Mouse (Mus musculus) forebrain, postnatal 0 days (tissue): ENCODE results near the gene Dis3l2. TPM values are rescaled to one million over a fixed set of nuclear protein-coding genes. Genes with fewer than 3 reads are reported as not detected.

Experiments
- ATAC-seq: fragments of 200-750 bp; cut with Nextera tagmentation; 2 replicates; pipeline ENCODE4 v1.8.0; 2017; ENCODE audit warnings: mild to moderate bottlenecking, moderate library complexity
- DNase-seq: peaks from one replicate; pipeline ENCODE4 v3.0.0-alpha.2; 2015
- H3K27ac ChIP-seq: fragments of 300-500 bp; sonication (generic); 2 replicates; pipeline ENCODE4 v1.5.1; 2014; ENCODE audit warnings: low read depth, mild to moderate bottlenecking, antibody characterized with exemption, low read length, moderate library complexity, mixed read lengths
- H3K27me3 ChIP-seq: fragments of 300-500 bp; sonication (generic); 2 replicates; pipeline ENCODE4 v1.6.1; 2014; ENCODE audit warnings: mild to moderate bottlenecking, low read length, mixed read lengths; ENCODE audit not compliant: insufficient read depth
- H3K36me3 ChIP-seq: fragments of 300-500 bp; sonication (generic); 2 replicates; pipeline ENCODE4 v1.6.1; 2014; ENCODE audit warnings: mild to moderate bottlenecking, moderate library complexity; ENCODE audit not compliant: insufficient read depth
- H3K4me1 ChIP-seq: fragments of 300-500 bp; sonication (generic); 2 replicates; pipeline ENCODE4 v1.6.1; 2014; ENCODE audit warnings: antibody characterized with exemption; ENCODE audit not compliant: insufficient read depth
- H3K4me2 ChIP-seq: fragments of 300-500 bp; sonication (generic); 2 replicates; pipeline ENCODE4 v1.6.1; 2014; ENCODE audit warnings: low read depth, mild to moderate bottlenecking, moderate library complexity
- H3K4me3 ChIP-seq: fragments of 300-500 bp; sonication (generic); 2 replicates; pipeline ENCODE4 v1.5.1; 2014; ENCODE audit warnings: low read depth, low read length, mixed read lengths
- H3K9ac ChIP-seq: fragments of 300-500 bp; sonication (generic); 2 replicates; pipeline ENCODE4 v1.6.1; 2014; ENCODE audit warnings: mild to moderate bottlenecking
- H3K9me3 ChIP-seq: fragments of 300-500 bp; sonication (generic); 2 replicates; pipeline ENCODE4 v1.6.1; 2016; ENCODE audit warnings: low read length
- CTCF ChIP-seq: sonication (generic); IDR thresholded peaks from 2 replicates; pipeline ENCODE4 v1.5.1; 2016; ENCODE audit warnings: antibody characterized with exemption, control low read depth, low read depth
- WGBS: fragments of 180-500 bp; shearing (Covaris S2); extraction: QIAGEN DNeasy Blood & Tissue Kit; methylation state at CpG from one replicate; pipeline ENCODE4 v1.1.7; 2014; 5-methylcytosine and 5-hydroxymethylcytosine counted together
- polyA plus RNA-seq: library from polyadenylated mRNA; unstranded; fragments of >200 nt; fragmentation: Nextera tagmentation; extraction: Ambion mirVana; gene quantifications from 2 replicates; pipeline ENCODE4 v1.2.1, GENCODE M21; 2015
- total RNA-seq: library from RNA; depleted of rRNA; stranded (reverse); fragments of >200 nt; gene quantifications from 2 replicates; pipeline ENCODE4 v1.2.3, GENCODE M21; 2014

The Dis3l2 gene
- total and polyA plus RNA-seq, 2 experiments from 2014 or later, result 35.0 to 53.6 TPM

GRCm38 (mm10) chr1:86718190-86718589 is 14.6 kb downstream of the Dis3l2 start:
- Histone ChIP-seq H3K4me1 (no peaks in the 10 kb centered on the region), H3K4me2 (no peak overlapping the region), H3K27me3 (no peaks in the 10 kb centered on the region), H3K27ac (no peak overlapping the region), H3K9me3 (no peaks in the 10 kb centered on the region), H3K4me3 (no peak overlapping the region), H3K9ac (no peak overlapping the region), H3K36me3 (no peaks in the 10 kb centered on the region)
- no peak for DNase-seq
- no peak for ATAC-seq
- TF ChIP-seq CTCF, result no peak
- 98% methylated on average over 1 of the region's 1 CpGs for WGBS

GRCm38 (mm10) chr1:86719391-86719790 is 15.8 kb downstream of the Dis3l2 start:
- no peak overlapping the region for H3K4me3 ChIP-seq
- no peak overlapping the region for H3K4me2 ChIP-seq
- no peak for DNase-seq
- WGBS, result 78% methylated on average over 4 of the region's 4 CpGs
- no peaks in the 10 kb centered on the region for H3K9me3 ChIP-seq
- H3K27ac ChIP-seq, result no peak overlapping the region
- no peaks in the 10 kb centered on the region for H3K36me3 ChIP-seq
- H3K4me1 ChIP-seq, result no peaks in the 10 kb centered on the region
- H3K27me3 ChIP-seq, result no peaks in the 10 kb centered on the region
- H3K9ac ChIP-seq, result no peak overlapping the region
- no peak for TF ChIP-seq CTCF
- no peak for ATAC-seq

- no peak overlapping the region for H3K4me3 ChIP-seq
- no peak overlapping the region for H3K9ac ChIP-seq
- no peaks in the 10 kb centered on the region for H3K36me3 ChIP-seq
- no peaks in the 10 kb centered on the region for H3K27me3 ChIP-seq
- H3K4me1 ChIP-seq, result no peaks in the 10 kb centered on the region
- no peak for ATAC-seq
- 90% methylated on average over 2 of the region's 2 CpGs for WGBS
- H3K9me3 ChIP-seq, result no peaks in the 10 kb centered on the region
- H3K27ac ChIP-seq, result no peak overlapping the region
- no peak for DNase-seq
- no peak for TF ChIP-seq CTCF
- no peak overlapping the region for H3K4me2 ChIP-seq
Measured at GRCm38 (mm10) chr1:86733160-86733821, 29.7 kb downstream of the Dis3l2 start.

- DNase-seq (no peak), ATAC-seq (no peak)
- no peak for TF ChIP-seq CTCF
- Histone ChIP-seq H3K27ac (no peak overlapping the region), H3K4me3 (no peak overlapping the region), H3K36me3 (no peaks in the 10 kb centered on the region), H3K4me1 (no peaks in the 10 kb centered on the region), H3K9ac (no peak overlapping the region), H3K4me2 (no peak overlapping the region), H3K9me3 (no peaks in the 10 kb centered on the region), H3K27me3 (no peaks in the 10 kb centered on the region)
- WGBS, result 85% methylated on average over 1 of the region's 1 CpGs
Measured at GRCm38 (mm10) chr1:86736414-86736813, 32.8 kb downstream of the Dis3l2 start.

DNA sequence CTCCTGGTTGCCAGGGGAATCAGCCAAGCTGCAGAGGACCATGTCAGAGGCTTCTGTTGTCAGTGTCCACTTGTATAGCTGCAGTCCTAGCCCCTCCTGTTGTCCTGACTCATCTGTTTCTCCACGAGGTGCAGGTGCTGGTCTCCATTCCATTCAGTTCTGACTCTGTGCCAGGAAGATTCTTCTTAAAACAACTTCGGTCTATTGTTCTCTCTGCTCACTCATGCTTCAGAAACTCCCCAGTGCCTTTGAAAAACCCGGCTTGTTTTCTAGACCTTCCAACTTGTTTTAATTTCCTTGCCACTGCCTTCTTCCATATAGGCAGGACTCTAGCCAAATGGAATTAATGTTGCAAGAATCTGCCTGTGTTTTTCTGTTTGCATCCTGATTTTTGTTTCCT is 39.3 kb downstream of the Dis3l2 start:
- no peak for TF ChIP-seq CTCF
- H3K4me1 ChIP-seq, result no peaks in the 10 kb centered on the region

GRCm38 (mm10) chr1:86747034-86747433 is 43.4 kb downstream of the Dis3l2 start:
- ATAC-seq (no peak), DNase-seq (no peak)
- no peak for TF ChIP-seq CTCF
- Histone ChIP-seq H3K27me3 (no peaks in the 10 kb centered on the region), H3K4me1 (no peaks in the 10 kb centered on the region), H3K4me3 (no peak overlapping the region), H3K9me3 (peaks cover 3% of the 10 kb centered on the region; the same call in 1 of the 2 replicates), H3K27ac (no peak overlapping the region), H3K4me2 (no peak overlapping the region), H3K9ac (no peak overlapping the region), H3K36me3 (peaks cover 22% of the 10 kb centered on the region)
- WGBS, result 98% methylated on average over 2 of the region's 2 CpGs

More for the DNA sequence above, 39.3 kb downstream of the Dis3l2 start:
- H3K4me3 ChIP-seq, result no peak overlapping the region
- no peaks in the 10 kb centered on the region for H3K9me3 ChIP-seq
- ATAC-seq (no peak), DNase-seq (no peak)
- no peaks in the 10 kb centered on the region for H3K27me3 ChIP-seq
- H3K36me3 ChIP-seq, result peaks cover 12% of the 10 kb centered on the region; the same call in 1 of the 2 replicates
- H3K27ac ChIP-seq, result no peak overlapping the region
- H3K9ac ChIP-seq, result no peak overlapping the region
- no peak overlapping the region for H3K4me2 ChIP-seq
- 22% methylated on average over 3 of the region's 3 CpGs for WGBS

GRCm38 (mm10) chr1:86750094-86750493 is 46.5 kb downstream of the Dis3l2 start:
- peaks cover 19% of the 10 kb centered on the region for H3K36me3 ChIP-seq
- WGBS, result 81% methylated on average over 3 of the region's 3 CpGs
- peaks cover 3% of the 10 kb centered on the region; the same call in 1 of the 2 replicates for H3K9me3 ChIP-seq
- DNase-seq (no peak), ATAC-seq (no peak)
- H3K27me3 ChIP-seq, result no peaks in the 10 kb centered on the region
- no peak overlapping the region for H3K4me3 ChIP-seq
- H3K4me2 ChIP-seq, result no peak overlapping the region
- H3K9ac ChIP-seq, result no peak overlapping the region
- H3K27ac ChIP-seq, result no peak overlapping the region
- H3K4me1 ChIP-seq, result no peaks in the 10 kb centered on the region
- no peak for TF ChIP-seq CTCF
